Mouse (Mus musculus) gastrocnemius, adult 18-20 months (tissue): ENCODE data around the gene Slc6a9. TPM values are rescaled to one million over a fixed set of nuclear protein-coding genes. Genes with fewer than 3 reads are reported as not detected.

Experiments used
- DNase-seq: peaks from one replicate; pipeline ENCODE4 v3.0.0; 2021; ENCODE audit warnings: low spot score
- long read RNA-seq, 2 experiments: library from polyadenylated mRNA; stranded (forward); transcript quantifications; one replicate each; pipeline ENCODE4 v2.0.0; 2021
- total RNA-seq, 2 experiments: library from RNA; stranded (reverse); gene quantifications; 2 replicates each; pipeline ENCODE4 v1.2.3; 2021

Gene Slc6a9
- 1 to 10 TPM; 5.7 to 6.0 TPM for total RNA-seq
- long read RNA-seq, experiment 1, transcript Slc6a9-201 (14 exons, 3,479 nt): major isoform, 5 of 7 reads
- long read RNA-seq, experiment 1, partial matches to known transcripts: 1 of 7 reads
- long read RNA-seq, experiment 1, other reads (novel, unspliced or antisense): 1 of 7 reads
- long read RNA-seq, experiment 2, transcript Slc6a9-201 (14 exons, 3,479 nt): major isoform, 5 of 9 reads
- long read RNA-seq, experiment 2, partial matches to known transcripts: 2 of 9 reads
- long read RNA-seq, experiment 2, other reads (novel, unspliced or antisense): 2 of 9 reads

- DNase-seq: no peak
Observed at GRCm38 (mm10) chr4:117834457-117834844, at the start of gene Slc6a9. Gene Slc6a9, plus strand, starts transcription at chr4:117834506.

GRCm38 (mm10) chr4:117786963-117787362 is 47.3 kb upstream of the Slc6a9 start:
- no peak for DNase-seq

GRCm38 (mm10) chr4:117788308-117788707 is 46.0 kb upstream of the Slc6a9 start:
- DNase-seq: no peak

GRCm38 (mm10) chr4:117799904-117800303 is 34.4 kb upstream of the Slc6a9 start:
- DNase-seq: no peak

- DNase-seq: no peak
Observed at GRCm38 (mm10) chr4:117806992-117807391, 27.3 kb upstream of the Slc6a9 start.

GRCm38 (mm10) chr4:117810933-117811332 is 23.4 kb upstream of the Slc6a9 start:
- DNase-seq: no peak

GRCm38 (mm10) chr4:117813591-117814192 is 20.6 kb upstream of the Slc6a9 start:
- DNase-seq: no peak

- DNase-seq: no peak
Observed at GRCm38 (mm10) chr4:117814333-117814732, 20.0 kb upstream of the Slc6a9 start.

GRCm38 (mm10) chr4:117816776-117817175 is 17.5 kb upstream of the Slc6a9 start:
- no peak for DNase-seq

GRCm38 (mm10) chr4:117818032-117818431 is 16.3 kb upstream of the Slc6a9 start:
- no peak for DNase-seq

GRCm38 (mm10) chr4:117828572-117829145 is 5.6 kb upstream of the Slc6a9 start:
- DNase-seq: no peak

GRCm38 (mm10) chr4:117829260-117830123 is 4.8 kb upstream of the Slc6a9 start:
- DNase-seq: peak; percentile 81

GRCm38 (mm10) chr4:117830124-117830551 is 4.2 kb upstream of the Slc6a9 start:
- peak; percentile 74 for DNase-seq

- no peak for DNase-seq
Observed at GRCm38 (mm10) chr4:117830801-117831200, 3.5 kb upstream of the Slc6a9 start.

GRCm38 (mm10) chr4:117831499-117831898 is 2.8 kb upstream of the Slc6a9 start:
- peak; percentile 37 for DNase-seq

- DNase-seq: peak; percentile 10
Observed at GRCm38 (mm10) chr4:117831920-117832691, 2.2 kb upstream of the Slc6a9 start.

- peak; percentile 67 for DNase-seq
Observed at GRCm38 (mm10) chr4:117834845-117835530, 682 bp downstream of the Slc6a9 start.

- peak; percentile 34 for DNase-seq
Observed at GRCm38 (mm10) chr4:117835531-117836111, 1.3 kb downstream of the Slc6a9 start.

- peak; percentile 90 for DNase-seq
Observed at GRCm38 (mm10) chr4:117836204-117836767, 2.0 kb downstream of the Slc6a9 start.

GRCm38 (mm10) chr4:117837271-117837670 is 3.0 kb downstream of the Slc6a9 start:
- no peak for DNase-seq
